Mouse (Mus musculus) kidney, embryonic 16.5 days (tissue): Measurements from ENCODE around the gene Plce1. TPM values are rescaled to one million over a fixed set of nuclear protein-coding genes. Genes with fewer than 3 reads are reported as not detected.

ENCODE experiments used
- ATAC-seq: fragments of 200-750 bp; cut with Nextera tagmentation; 2 replicates; pipeline ENCODE4 v1.8.0; 2017; ENCODE audit warnings: moderate TSS enrichment; ENCODE audit not compliant: low FRiP score, low TSS enrichment
- H3K27ac ChIP-seq: fragments of 300-500 bp; sonication (generic); 2 replicates; pipeline ENCODE4 v1.5.1; 2014; ENCODE audit warnings: low read length
- H3K27me3 ChIP-seq: fragments of 300-500 bp; sonication (generic); 2 replicates; pipeline ENCODE4 v1.6.1; 2014; ENCODE audit warnings: low read length, control low read depth, mixed read lengths; ENCODE audit not compliant: insufficient read depth
- H3K36me3 ChIP-seq: fragments of 300-500 bp; sonication (generic); 2 replicates; pipeline ENCODE4 v1.6.1; 2014; ENCODE audit warnings: low read length, control low read depth, mixed read lengths; ENCODE audit not compliant: insufficient read depth
- H3K4me1 ChIP-seq: fragments of 300-500 bp; sonication (generic); 2 replicates; pipeline ENCODE4 v1.6.1; 2014; ENCODE audit warnings: low read length, control low read depth, mixed read lengths; ENCODE audit not compliant: insufficient read depth
- H3K4me2 ChIP-seq: fragments of 300-500 bp; sonication (generic); replicated peaks from 2 replicates; pipeline ENCODE4 v1.6.1; 2014; ENCODE audit warnings: low read depth, low read length
- H3K4me3 ChIP-seq: fragments of 300-500 bp; sonication (generic); 2 replicates; pipeline ENCODE4 v1.5.1; 2014; ENCODE audit warnings: mild to moderate bottlenecking, low read length
- H3K9ac ChIP-seq: fragments of 300-500 bp; sonication (generic); replicated peaks from 2 replicates; pipeline ENCODE4 v1.6.1; 2014; ENCODE audit warnings: low read length
- H3K9me3 ChIP-seq: fragments of 300-500 bp; sonication (generic); 2 replicates; pipeline ENCODE4 v1.6.1; 2016; ENCODE audit warnings: low read length, control low read depth
- WGBS: fragments of 180-500 bp; shearing (Covaris S2); extraction: QIAGEN DNeasy Blood & Tissue Kit; methylation state at CpG from one replicate; pipeline ENCODE4 v1.1.7; 2014; 5-methylcytosine and 5-hydroxymethylcytosine counted together
- polyA plus RNA-seq: library from polyadenylated mRNA; unstranded; fragments of >200 nt; fragmentation: Nextera tagmentation; extraction: Ambion mirVana; gene quantifications from 2 replicates; pipeline ENCODE4 v1.2.1, GENCODE M21; 2015

Plce1 gene
- polyA plus RNA-seq, 1 experiment from 2014 or later: 3.0 TPM

DNA sequence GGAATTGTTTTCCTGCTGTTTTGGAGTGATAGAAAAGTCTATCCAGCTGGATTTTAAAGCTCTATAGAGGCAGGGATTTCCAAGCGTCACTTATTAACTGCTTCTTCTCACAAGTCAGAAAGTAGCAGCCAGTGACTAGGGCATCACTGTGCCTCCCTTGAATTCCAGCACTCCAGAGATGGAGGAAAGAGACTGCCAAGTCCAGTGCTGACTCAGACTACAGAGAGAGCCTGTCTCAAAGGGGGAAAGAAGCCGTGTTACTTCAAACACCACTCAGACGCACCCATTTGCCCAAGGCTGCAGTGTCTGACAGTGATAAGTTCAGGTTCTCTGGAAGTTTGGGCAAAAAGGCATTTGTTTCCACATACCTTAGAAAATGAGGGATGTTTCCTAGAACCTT, 279.5 kb downstream of the Plce1 start:
- no peak overlapping the region for H3K27ac ChIP-seq
- H3K9ac ChIP-seq: no peak overlapping the region
- no peaks in the 10 kb centered on the region for H3K36me3 ChIP-seq
- WGBS: 60% methylated on average over 3 of the region's 3 CpGs
- H3K27me3 ChIP-seq: no peaks in the 10 kb centered on the region
- no peaks in the 10 kb centered on the region for H3K9me3 ChIP-seq
- no peak overlapping the region for H3K4me3 ChIP-seq
- no peak overlapping the region for H3K4me2 ChIP-seq
- H3K4me1 ChIP-seq: no peaks in the 10 kb centered on the region
- no peak for ATAC-seq

GRCm38 (mm10) chr19:38766306-38766705, 285.4 kb downstream of the Plce1 start:
- Histone ChIP-seq H3K4me3 (no peak overlapping the region), H3K27me3 (no peaks in the 10 kb centered on the region), H3K27ac (no peak overlapping the region), H3K36me3 (no peaks in the 10 kb centered on the region), H3K4me1 (no peaks in the 10 kb centered on the region), H3K9me3 (no peaks in the 10 kb centered on the region), H3K9ac (no peak overlapping the region), H3K4me2 (no peak overlapping the region)
- ATAC-seq: no peak
- WGBS: 64% methylated on average over 2 of the region's 2 CpGs

- no peak overlapping the region for H3K4me3 ChIP-seq
- ATAC-seq: no peak
- no peaks in the 10 kb centered on the region for H3K36me3 ChIP-seq
Observed at GRCm38 (mm10) chr19:38775548-38775947, 294.6 kb downstream of the Plce1 start.

GRCm38 (mm10) chr19:38778805-38779204, 297.9 kb downstream of the Plce1 start:
- no peak for ATAC-seq
- no peaks in the 10 kb centered on the region for H3K36me3 ChIP-seq
- H3K27ac ChIP-seq: no peak overlapping the region
- no peak overlapping the region for H3K4me3 ChIP-seq
- no peaks in the 10 kb centered on the region for H3K4me1 ChIP-seq
- no peak overlapping the region for H3K4me2 ChIP-seq
- 48% methylated on average over 2 of the region's 2 CpGs for WGBS
- no peak overlapping the region for H3K9ac ChIP-seq
- H3K27me3 ChIP-seq: no peaks in the 10 kb centered on the region
- no peaks in the 10 kb centered on the region for H3K9me3 ChIP-seq

More at GRCm38 (mm10) chr19:38775548-38775947, 294.6 kb downstream of the Plce1 start:
- H3K9me3 ChIP-seq: no peaks in the 10 kb centered on the region
- no peaks in the 10 kb centered on the region for H3K27me3 ChIP-seq
- WGBS: 50% methylated on average over 4 of the region's 4 CpGs
- H3K27ac ChIP-seq: no peak overlapping the region
- no peaks in the 10 kb centered on the region for H3K4me1 ChIP-seq
- H3K9ac ChIP-seq: no peak overlapping the region
- H3K4me2 ChIP-seq: no peak overlapping the region

GRCm38 (mm10) chr19:38783542-38783941, 302.6 kb downstream of the Plce1 start:
- WGBS: 82% methylated on average over 9 of the region's 9 CpGs
- H3K27ac ChIP-seq: no peak overlapping the region
- no peaks in the 10 kb centered on the region for H3K27me3 ChIP-seq
- H3K9ac ChIP-seq: no peak overlapping the region
- no peak overlapping the region for H3K4me2 ChIP-seq
- H3K4me3 ChIP-seq: no peak overlapping the region
- H3K4me1 ChIP-seq: no peaks in the 10 kb centered on the region
- peaks cover 4% of the 10 kb centered on the region for H3K36me3 ChIP-seq
- H3K9me3 ChIP-seq: no peaks in the 10 kb centered on the region
- no peak for ATAC-seq

DNA sequence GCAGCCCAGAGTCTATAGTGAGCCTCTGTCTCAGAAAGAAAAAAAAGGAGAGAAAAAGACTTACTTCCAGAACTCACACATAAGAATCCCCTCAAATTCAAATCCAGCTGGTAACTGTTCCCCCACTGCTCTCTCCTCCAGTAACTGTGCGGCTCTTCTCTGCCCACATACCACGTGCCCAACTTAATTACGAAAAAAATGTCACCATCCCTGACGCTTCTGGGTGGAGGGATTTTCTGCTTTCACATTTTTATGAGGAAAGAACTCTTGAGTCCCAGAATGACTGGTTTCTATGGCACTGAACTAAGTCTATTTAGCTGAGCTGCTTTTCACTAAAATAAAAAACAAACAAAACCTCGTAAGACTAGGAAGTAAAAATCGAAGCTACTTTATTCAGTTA, 306.8 kb downstream of the Plce1 start:
- H3K27ac ChIP-seq: no peak overlapping the region
- H3K36me3 ChIP-seq: peaks cover 37% of the 10 kb centered on the region
- no peak overlapping the region for H3K4me2 ChIP-seq
- no peak overlapping the region for H3K9ac ChIP-seq
- 91% methylated on average over 6 of the region's 6 CpGs for WGBS
- no peaks in the 10 kb centered on the region for H3K9me3 ChIP-seq
- no peak for ATAC-seq
- H3K4me1 ChIP-seq: no peaks in the 10 kb centered on the region
- H3K27me3 ChIP-seq: no peaks in the 10 kb centered on the region
- no peak overlapping the region for H3K4me3 ChIP-seq

- Histone ChIP-seq H3K9me3 (no peaks in the 10 kb centered on the region), H3K36me3 (peaks cover 76% of the 10 kb centered on the region), H3K9ac (no peak overlapping the region), H3K4me3 (no peak overlapping the region), H3K27ac (no peak overlapping the region), H3K4me1 (no peaks in the 10 kb centered on the region), H3K27me3 (no peaks in the 10 kb centered on the region), H3K4me2 (no peak overlapping the region)
- ATAC-seq: no peak
- WGBS: 93% methylated on average over 7 of the region's 7 CpGs
Observed at GRCm38 (mm10) chr19:38793563-38794045, 312.7 kb downstream of the Plce1 start.

GRCm38 (mm10) chr19:38796546-38796945, 315.6 kb downstream of the Plce1 start:
- H3K27ac ChIP-seq: no peak overlapping the region
- peaks cover 57% of the 10 kb centered on the region for H3K36me3 ChIP-seq
- no peaks in the 10 kb centered on the region for H3K27me3 ChIP-seq
- H3K4me3 ChIP-seq: no peak overlapping the region
- no peaks in the 10 kb centered on the region for H3K9me3 ChIP-seq
- 50% methylated on average over 5 of the region's 5 CpGs for WGBS
- no peak overlapping the region for H3K4me2 ChIP-seq
- H3K9ac ChIP-seq: no peak overlapping the region
- no peaks in the 10 kb centered on the region for H3K4me1 ChIP-seq
- ATAC-seq: no peak

- 86% methylated on average over 1 of the region's 1 CpGs for WGBS
- no peaks in the 10 kb centered on the region for H3K4me1 ChIP-seq
- ATAC-seq: no peak
- H3K9me3 ChIP-seq: no peaks in the 10 kb centered on the region
- no peak overlapping the region for H3K27ac ChIP-seq
- H3K9ac ChIP-seq: no peak overlapping the region
- H3K27me3 ChIP-seq: no peaks in the 10 kb centered on the region
- H3K4me3 ChIP-seq: no peak overlapping the region
- H3K36me3 ChIP-seq: peaks cover 51% of the 10 kb centered on the region
- no peak overlapping the region for H3K4me2 ChIP-seq
Observed at GRCm38 (mm10) chr19:38798291-38798690, 317.4 kb downstream of the Plce1 start.

DNA sequence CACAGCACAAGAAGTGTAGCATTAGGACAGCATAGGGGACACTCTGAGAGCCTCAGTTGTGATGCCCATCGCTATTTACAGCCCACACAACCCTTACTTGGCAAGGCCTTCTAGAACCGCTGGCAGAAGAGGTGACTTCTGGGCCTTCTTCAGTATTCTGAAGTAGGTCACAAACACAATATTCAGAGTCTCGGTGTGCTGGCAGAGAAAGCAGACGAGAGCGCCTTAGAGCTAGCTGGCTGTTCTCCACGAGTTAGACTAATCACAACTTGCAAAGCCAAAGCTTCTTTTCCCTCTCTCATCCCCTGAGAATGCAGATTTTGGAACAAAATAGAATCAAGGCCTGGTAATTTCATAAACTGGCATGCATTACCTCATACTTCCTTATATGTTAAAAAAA, 317.9 kb downstream of the Plce1 start:
- no peak overlapping the region for H3K27ac ChIP-seq
- H3K9me3 ChIP-seq: no peaks in the 10 kb centered on the region
- H3K4me1 ChIP-seq: no peaks in the 10 kb centered on the region
- 93% methylated on average over 6 of the region's 6 CpGs for WGBS
- H3K36me3 ChIP-seq: peaks cover 51% of the 10 kb centered on the region
- ATAC-seq: no peak
- H3K9ac ChIP-seq: no peak overlapping the region
- H3K4me2 ChIP-seq: no peak overlapping the region
- no peak overlapping the region for H3K4me3 ChIP-seq
- no peaks in the 10 kb centered on the region for H3K27me3 ChIP-seq
